Mouse (Mus musculus) adrenal gland, postnatal 4 days (tissue): ENCODE results near the gene Gm21962. TPM values are rescaled to one million over a fixed set of nuclear protein-coding genes. Genes with fewer than 3 reads are reported as not detected.
"Not testable (repeated sequence)": the region's sequence is repeated elsewhere in the genome, so short reads cannot be mapped to it uniquely, and the experiment has no call there.

ENCODE experiments used
- DNase-seq, 2 experiments: peaks; one replicate each; pipeline ENCODE4 v3.0.0; 2021 to 2022; ENCODE audit warnings: low spot score in 2 of 2, mixed read lengths in 2 of 2
- long read RNA-seq, 2 experiments: library from polyadenylated mRNA; stranded (forward); transcript quantifications; one replicate each; pipeline ENCODE4 v2.0.0; 2021
- total RNA-seq, 2 experiments: library from RNA; stranded (reverse); gene quantifications; 2 replicates each; pipeline ENCODE4 v1.2.3; 2021

Gm21962 gene
- not detected for total RNA-seq
- long read RNA-seq, experiment 1: 0 reads
- long read RNA-seq, experiment 2: 0 reads

DNA sequence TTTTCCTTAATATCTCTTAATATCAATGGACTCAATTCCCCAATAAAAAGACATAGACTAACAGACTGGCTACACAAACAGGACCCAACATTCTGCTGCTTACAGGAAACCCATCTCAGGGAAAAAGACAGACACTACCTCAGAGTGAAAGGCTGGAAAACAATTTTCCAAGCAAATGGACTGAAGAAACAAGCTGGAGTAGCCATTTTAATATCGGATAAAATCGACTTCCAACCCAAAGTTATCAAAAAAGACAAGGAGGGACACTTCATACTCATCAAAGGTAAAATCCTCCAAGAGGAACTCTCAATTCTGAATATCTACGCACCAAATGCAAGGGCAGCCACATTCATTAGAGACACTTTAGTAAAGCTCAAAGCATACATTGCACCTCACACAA lies at the start of gene Gm21962:
TSS of gene Gm21962 (plus strand) at position 301 of the 400 bp plus-strand sequence.
- not testable (repeated sequence) for DNase-seq

DNA sequence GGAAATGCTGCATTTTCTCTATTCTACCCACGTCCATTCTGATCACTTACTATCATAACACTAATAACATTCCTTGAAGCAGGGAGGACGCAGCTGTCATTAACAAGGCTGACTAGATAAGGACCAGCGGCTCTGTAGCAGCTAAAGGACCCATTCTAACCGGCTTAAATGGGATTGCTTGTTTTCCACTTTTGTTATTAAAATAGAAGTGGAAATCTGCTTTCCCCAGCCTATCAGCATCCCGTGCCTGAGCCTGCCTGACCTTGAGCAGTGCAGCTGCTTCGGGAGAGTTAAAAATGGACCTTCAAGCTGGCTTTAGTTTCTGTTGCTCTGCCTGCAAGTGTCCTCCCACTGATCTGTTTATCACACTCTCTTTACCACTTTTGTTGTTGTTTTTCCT lies 49.2 kb upstream of the Gm21962 start:
- no peak for DNase-seq

DNA sequence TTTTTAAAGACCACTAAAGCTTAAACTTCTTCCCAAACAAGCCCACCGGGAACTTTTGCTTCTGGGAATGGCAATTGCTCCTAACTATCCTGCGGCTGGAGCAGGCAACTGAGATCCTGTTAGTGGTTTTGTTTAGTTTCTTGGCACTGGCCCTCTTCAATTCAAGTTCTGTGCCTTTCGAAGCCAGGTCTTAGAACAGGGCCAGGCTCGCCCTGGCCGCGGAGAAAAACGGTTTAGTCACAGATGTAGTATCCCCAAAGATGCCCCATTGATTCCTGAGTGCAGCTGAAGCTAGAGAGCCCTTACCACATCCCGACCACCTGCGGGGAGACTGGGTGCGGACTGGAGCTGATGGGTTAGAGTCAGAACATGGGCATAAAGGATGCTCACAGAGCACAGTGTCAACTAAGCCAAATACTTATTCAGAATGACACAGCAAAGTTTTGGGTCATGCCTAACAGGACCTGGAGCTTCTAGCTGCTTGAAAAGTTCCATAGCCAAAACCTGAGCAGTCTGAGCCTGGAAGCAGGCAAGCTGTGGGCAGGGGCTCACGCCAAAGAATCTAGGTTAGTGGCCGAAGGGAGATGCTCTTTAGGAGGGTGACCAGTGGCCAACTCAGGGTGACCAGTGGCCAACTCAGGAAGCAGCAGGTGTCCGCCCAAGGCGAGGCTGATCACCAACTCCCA lies 48.3 kb upstream of the Gm21962 start:
- DNase-seq: no peak

DNA sequence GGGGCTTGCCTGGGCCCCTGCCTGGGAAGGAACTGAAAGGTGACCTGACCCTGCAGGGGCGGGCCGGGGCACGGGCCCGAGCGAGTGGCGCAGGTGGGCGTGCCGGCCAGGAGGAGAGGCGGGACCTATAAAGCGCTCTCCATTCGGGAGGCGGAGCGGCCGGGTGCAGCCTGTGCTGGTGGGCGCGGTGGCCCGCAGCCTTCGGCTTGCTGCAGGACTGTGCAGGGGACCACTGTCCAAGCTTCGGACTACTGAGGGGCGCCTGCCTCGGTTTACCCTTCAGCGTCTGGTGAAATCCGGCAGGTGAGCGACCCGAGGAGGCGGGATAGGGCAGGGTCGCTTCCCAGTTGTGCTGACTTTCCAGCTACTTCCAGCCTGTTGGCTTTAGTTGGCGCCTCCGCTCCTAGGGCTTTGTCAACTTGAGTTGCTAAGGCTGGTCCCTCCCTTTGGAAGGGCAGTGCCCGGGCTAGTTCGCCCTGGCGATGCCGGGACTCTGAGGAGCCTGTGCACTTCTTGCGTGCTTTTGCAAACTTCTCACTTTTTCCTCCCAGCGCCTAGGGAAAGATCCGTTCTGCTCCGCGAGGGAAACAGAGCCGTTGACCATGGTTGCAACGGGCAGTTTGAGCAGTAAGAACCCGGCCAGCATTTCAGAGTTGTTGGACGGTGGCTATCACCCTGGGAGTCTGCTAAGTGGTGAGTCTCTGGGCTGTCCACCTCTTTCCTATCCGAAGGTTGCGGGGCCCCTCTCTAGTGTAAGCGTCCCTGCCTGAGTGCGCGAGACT lies 47.6 kb upstream of the Gm21962 start:
- peak; percentile 21 to 22 for DNase-seq

DNA sequence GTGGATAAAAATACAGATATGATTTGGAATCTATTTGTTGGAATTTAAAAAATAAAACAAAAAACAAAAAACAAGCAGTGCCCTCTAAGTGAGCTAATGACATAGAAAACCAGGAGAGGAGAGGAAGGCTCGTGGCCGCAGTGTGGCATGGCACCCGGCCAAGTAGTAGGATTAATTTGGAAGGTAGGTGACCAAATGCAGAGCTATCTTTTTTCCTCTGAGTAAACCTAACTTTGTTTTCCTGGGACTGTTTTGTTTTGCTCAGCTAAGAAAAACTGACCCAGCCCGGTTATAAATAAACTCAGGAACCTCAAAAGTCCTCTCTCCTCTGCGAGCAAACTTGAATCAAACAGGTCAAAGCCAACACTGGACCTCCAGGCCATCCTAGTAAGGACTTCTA lies 46.3 kb upstream of the Gm21962 start:
- no peak for DNase-seq

DNA sequence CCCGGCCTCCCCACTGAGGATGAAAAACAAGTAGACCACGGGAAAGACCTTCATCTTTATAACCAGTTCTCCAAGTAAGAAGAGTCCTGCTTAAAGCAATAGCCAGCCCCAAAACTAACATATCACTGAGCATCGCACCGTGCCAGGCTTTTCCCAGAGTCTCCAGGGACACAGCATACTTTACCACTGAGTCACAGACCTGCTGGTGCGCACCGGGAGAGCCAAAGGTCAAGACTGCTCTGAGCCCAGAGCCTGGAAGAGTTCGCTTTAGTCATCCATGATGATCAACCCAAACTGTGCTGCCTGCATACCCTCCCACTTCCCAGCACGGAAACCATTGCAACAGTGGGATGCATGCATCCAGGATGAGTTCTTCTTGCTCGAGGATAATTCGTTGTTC lies 37.6 kb upstream of the Gm21962 start:
- no peak for DNase-seq

DNA sequence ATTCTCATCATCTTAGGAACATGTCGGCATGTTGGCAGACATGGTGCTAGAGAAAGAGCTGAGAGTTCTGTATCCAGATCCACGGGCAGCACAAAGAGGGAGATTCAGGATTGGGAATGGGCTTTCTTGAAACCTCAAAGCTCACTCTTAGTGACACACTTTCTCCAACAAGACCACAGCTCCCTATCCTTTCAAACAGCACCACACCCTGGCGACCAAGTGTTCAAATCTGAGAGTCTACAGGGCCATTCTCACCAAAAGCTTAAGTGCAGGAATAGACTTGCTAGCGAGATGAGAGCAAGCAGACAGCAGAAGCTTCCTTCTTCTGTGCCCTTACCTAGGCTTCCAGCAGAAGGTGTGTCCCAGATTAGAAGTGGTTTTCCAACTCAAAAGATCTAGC lies 34.8 kb upstream of the Gm21962 start:
- DNase-seq: no peak

DNA sequence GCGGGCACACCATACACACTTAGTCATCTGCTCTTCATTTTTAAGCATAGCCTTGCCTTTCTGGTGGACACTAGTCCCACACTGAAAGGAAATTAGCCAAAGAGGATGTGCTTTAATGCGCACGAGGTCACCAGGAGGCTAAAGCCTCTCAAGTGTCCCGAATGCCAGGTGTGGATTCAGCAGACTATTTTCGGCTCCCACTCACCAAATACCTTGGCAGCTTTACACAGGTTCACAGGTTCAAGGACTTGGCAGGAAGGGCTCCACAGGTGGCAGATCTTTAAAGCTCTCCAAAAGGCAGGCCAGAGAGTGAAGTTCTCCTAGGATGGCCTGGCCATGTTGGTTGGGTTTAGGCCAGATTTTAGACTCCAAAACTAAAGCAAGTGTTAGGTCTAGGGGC lies 30.1 kb upstream of the Gm21962 start:
- DNase-seq: no peak

DNA sequence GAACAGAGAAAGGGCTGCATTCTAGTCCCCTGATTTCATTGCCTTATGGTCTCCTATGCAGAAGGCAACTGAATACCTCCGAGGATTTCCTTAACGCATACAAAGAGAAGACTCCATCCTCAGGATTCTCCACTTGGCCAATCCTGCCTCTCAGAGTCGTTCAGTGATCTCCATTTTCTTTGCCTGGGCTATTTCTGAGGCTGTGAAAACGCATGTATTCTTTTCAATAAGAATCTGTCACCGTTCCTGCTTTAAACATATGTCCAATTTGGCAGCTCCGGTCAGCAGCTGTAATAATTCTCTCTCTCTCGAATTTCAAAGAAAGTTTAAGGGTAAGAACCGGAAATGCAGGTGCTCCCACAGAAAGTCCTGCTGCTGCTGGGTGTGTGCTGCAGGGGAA lies 29.2 kb upstream of the Gm21962 start:
- DNase-seq: no peak

DNA sequence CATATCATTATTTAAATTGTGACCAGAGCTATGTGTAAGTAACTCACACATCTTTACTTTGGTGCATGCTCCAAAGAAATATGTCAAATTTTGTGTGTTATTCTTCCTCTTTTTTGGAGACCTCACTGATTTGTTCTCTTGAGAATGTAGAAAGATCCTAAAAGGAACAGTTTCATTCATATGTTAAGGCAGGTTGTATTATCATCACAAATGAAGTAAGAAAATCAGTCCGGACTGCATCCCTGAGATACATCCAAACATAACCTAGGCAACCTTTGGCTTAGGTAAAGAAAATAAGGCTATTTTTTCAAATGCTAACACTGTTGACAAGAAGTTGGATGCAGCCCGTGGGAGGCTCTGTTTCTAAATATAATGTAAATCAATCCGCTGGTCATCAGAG lies 28.8 kb upstream of the Gm21962 start:
- DNase-seq: no peak

DNA sequence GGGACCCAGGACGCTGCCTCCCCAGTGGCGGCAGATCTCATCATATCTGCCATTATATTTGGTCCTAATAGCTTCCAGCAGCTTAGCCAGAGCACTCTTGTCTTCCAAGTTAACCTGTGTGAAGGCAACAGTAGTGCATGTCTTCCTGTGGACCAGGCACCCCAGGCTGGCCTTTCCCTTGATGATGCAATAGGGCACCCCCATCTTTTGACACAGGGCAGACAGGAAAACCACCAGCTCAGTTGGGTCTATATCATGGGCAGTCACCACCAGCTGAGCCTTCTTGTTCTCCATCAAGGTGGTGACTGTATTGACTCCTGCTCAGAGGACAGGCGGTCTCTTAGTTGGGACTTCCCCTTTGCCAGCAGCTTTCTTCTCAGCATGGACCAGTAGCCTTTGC lies 27.2 kb upstream of the Gm21962 start:
- no peak for DNase-seq

DNA sequence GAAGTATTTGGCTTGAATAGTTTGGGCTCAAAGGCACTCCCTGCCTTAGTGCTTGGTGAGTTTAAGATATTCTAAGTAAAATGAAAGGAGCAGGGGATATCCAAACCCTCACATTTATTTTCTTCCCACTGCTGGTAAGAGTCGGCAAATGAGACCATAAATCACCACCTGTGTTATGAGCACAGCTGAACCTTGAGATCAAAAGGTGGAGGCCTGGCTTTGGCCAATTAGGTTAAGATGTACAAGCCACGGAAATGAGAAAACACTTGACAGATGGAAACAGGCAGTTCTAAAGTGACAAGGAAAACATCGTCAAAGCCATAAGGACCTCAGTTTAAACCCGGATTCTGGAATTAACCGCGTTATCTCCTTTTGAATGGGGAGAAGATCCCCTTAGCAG lies 26.4 kb upstream of the Gm21962 start:
- DNase-seq: no peak

DNA sequence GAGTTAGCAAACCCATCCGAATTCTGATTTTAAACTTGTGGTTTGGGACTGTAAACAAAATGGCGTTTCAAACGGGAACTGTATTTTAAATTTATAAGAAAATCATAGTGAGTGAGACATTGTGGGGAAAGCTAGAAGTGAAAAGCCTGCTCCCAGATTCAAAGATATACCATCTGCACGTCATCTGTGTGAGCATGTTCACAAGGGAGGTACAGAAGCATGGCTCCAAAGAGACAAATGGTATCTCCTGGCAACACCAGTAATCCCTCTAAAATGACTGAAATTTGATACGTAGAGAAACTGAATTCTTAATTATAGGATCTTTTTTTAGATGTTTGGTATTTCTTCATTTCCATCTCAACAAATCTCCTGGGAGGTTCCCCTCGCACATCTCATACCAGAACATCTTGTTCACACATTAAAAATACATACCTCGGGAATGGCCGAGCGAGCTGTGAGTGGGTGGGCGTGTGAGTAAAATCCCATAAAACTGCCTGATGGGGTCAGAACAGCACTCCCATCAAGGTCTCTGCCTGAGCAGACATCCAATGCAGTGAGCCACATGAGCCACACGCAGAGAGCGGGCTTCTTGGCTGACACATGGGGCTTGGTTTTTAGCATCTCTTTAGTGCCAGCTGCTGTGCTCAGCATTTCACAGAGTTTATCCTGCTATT lies 23.8 kb upstream of the Gm21962 start:
- DNase-seq: no peak

DNA sequence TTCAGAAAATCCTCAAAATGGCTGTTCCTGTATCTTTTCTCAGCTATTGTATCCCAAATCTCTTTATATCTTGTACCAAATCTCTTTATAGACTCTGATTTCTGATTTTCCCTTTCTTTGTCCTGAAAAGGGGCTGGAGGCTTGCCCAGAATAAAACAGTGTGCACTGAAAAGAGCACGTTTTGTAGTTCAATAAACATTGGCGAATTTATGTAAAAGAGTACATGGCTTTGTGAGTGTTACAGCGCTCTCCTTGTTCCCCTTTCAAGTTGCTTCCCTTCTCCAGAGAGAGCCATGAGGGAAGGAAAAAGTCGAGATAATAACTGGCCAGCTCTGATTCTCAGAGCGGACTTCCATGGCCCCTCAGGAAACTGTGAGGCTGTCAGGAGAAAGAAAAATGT lies 22.2 kb upstream of the Gm21962 start:
- no peak for DNase-seq

DNA sequence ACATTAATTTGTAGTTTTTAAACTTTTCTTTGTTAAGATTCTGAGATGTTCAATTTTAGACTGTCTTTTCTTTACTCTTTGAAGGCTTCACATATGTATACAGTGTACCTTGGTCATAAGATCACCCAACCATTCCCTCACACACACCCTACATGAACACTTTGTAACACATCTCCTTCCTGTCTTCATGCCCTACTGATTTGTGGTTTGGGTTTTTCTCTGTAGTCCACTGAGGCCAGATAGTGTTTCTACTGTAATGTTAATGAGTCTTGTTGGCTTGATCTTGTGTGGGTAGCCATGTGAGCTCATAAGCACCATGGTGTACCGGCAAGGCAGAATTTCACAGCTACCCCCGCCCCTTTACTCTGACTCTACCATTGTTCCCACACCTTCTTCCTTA lies 18.5 kb upstream of the Gm21962 start:
- DNase-seq: no peak

DNA sequence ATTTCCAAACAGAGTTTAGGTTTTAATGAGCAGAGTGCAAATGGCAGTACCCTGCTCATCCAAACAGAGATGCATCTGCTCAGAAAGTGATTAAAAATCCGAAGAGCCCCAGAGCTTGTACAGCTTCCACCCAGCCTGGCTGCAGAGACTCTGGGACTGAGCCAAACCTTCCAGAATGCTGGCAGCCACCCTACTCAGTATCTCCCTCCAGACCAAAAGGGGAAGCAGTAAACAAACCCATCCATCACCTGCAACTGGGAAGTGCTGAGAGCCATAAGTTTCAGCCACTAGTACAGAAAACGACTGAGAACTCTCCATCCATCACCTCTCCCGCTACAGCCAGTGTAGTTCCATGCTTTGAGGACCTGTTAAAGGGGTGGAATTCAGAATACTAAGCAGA lies 9.6 kb downstream of the Gm21962 start:
- peak; percentile 4 to 29 for DNase-seq

DNA sequence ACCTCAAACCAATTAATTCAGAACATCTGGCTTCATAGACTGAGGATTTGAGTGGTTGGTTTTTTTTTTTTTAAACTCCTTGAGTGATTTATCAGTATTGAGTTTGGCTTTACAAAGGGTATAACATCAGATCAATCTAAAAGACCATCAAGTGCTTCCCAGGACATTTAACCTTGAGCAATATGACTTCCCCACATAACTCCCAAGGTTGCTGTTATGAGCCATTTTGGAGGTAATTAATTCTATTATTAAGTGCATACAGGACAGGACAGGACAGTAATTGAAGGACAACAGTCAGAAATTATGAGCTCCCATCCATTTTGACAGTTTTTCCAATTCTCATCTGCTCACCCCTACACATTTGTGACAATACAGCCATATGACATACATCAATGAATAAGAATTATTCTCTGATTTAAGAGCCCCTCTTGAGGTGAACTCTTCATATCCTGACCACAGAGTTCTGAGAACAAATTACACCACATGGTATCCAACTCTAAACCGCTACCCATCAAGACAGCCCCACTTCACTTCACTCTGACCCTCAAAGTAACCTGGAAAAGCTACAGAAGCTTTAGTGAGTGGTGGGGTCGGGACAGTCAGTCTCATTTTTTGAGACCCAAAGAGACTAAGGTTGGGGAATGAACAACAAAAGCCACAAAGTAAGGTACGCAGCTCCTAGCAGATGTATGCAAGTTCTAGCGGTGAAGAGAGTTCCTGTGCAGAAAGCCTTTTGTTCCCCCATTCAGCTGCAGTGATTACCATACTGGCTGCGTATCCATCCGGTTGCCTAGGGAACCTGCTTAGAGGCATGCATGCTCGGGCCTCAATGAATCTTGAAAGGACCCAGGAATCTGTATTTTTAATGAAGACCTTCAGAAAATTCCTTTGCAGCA lies 11.8 kb downstream of the Gm21962 start:
- DNase-seq: no peak

DNA sequence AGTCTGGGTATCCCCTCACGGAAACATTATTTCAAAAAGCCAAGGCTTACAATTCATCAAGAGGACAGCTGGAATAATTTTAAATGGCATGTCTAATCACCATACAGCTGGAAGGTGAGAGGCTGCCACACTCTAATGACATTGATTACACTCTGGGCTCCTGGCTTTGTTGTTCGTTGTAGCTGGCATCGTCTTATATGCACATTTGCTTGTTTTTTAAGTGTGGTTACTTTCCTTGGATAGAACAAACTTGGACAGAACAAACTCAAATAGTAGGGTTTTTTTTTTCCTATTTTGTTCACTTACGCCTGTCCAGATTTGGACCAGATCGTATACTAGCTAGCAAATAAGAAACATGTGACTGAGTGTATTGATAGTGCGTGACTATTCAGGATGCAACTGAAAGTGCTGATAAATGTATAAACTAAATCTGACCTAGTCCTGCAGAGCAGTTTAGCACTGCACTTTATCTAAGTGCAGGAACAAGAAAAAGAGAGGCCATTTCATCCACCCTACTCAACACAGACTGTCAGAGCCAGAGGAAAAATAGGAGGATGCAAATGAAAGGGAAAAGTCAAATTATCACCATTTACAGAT lies 12.6 kb downstream of the Gm21962 start:
- no peak for DNase-seq

DNA sequence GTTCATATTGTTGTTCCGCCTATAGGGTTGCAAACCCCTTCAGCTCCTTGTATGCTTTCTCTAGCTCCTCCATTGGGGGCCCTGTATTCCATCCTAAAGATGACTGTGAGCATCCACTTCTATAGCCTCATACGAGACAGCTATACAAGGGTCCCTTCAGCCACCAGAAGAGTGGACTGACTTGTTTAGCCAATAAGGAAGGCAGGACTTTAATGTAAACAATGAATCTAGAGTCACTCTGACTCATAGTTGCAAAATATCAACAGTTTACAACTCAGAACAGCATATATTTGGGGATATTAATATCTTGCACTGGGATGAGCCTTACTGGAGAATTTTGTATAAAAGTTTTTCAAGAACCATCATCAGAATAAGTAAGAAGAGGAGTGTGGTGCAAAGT lies 15.6 kb downstream of the Gm21962 start:
- DNase-seq: no peak

DNA sequence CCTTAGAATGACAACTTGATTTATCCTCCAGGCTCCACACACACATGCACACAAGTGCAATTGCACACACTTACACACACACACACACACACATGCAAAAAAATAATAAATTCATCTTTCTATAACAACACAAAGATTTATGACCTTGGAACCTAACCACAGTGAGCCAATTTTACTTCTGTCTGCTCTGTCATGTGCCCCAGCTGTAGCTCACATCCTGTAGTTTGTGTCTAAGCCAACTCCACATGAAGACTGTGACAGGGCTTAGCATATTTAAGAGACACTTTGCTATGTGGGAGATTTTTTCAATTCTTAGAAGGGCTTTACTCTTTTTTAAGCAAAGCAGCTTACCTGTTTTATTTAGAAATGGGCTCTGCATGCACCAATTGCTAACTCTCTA lies 20.2 kb downstream of the Gm21962 start:
- no peak for DNase-seq

DNA sequence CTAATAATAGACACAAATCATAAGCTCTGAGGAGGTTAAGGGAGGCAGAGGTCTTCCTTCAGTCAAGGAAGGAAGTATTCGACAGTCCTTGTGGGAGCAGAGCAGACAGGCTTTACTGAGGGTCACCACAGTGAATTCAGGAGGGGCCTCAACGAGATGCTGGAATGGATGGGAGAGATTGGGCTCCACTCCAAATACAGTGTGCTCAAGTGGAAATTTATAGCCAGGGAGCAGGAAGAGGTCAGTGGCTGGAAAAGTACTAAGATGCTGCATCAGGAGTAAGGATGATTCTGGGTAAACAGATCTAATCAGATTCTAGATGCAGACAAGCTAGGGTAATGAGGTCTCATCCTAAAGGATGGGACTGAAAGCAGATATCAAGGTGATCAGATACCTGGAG lies 44.6 kb downstream of the Gm21962 start:
- DNase-seq: no peak
